Mouse (Mus musculus) forebrain, embryonic 12.5 days (tissue): Measurements from ENCODE around the gene Ankrd17. TPM values are rescaled to one million over a fixed set of nuclear protein-coding genes. Genes with fewer than 3 reads are reported as not detected.

ENCODE experiments used
- ATAC-seq: fragments of 200-750 bp; cut with Nextera tagmentation; 2 replicates; pipeline ENCODE4 v1.8.0; 2017; ENCODE audit warnings: moderate TSS enrichment; ENCODE audit not compliant: low FRiP score
- H3K27ac ChIP-seq: fragments of 300-500 bp; sonication (generic); 2 replicates; pipeline ENCODE4 v1.5.1; 2016; ENCODE audit warnings: mild to moderate bottlenecking
- H3K27me3 ChIP-seq: fragments of 300-500 bp; sonication (generic); 2 replicates; pipeline ENCODE4 v1.6.1; 2016; ENCODE audit warnings: mild to moderate bottlenecking
- H3K36me3 ChIP-seq: fragments of 300-500 bp; sonication (generic); replicated peaks from 2 replicates; pipeline ENCODE4 v1.6.1; 2016; ENCODE audit warnings: mild to moderate bottlenecking
- H3K4me1 ChIP-seq: fragments of 300-500 bp; sonication (generic); 2 replicates; pipeline ENCODE4 v1.6.1; 2016
- H3K4me2 ChIP-seq: fragments of 300-500 bp; sonication (generic); 2 replicates; pipeline ENCODE4 v1.6.1; 2016; ENCODE audit warnings: mild to moderate bottlenecking, moderate library complexity
- H3K4me3 ChIP-seq: fragments of 300-500 bp; sonication (generic); replicated peaks from 2 replicates; pipeline ENCODE4 v1.5.1; 2016; ENCODE audit warnings: mild to moderate bottlenecking
- H3K9ac ChIP-seq: fragments of 300-500 bp; sonication (generic); 2 replicates; pipeline ENCODE4 v1.6.1; 2016; ENCODE audit warnings: mild to moderate bottlenecking
- H3K9me3 ChIP-seq: fragments of 300-500 bp; sonication (generic); 2 replicates; pipeline ENCODE4 v1.6.1; 2016
- WGBS: fragments of 180-500 bp; shearing (Covaris S2); methylation state at CpG from one replicate; pipeline ENCODE4 v1.1.7; 2016; 5-methylcytosine and 5-hydroxymethylcytosine counted together
- polyA plus RNA-seq: library from polyadenylated mRNA; unstranded; fragments of >200 nt; fragmentation: Nextera tagmentation; extraction: Ambion mirVana; gene quantifications from 2 replicates; pipeline ENCODE4 v1.2.1, GENCODE M21; 2016

Gene Ankrd17
- polyA plus RNA-seq, 1 experiment from 2014 or later: 32.8 TPM

DNA sequence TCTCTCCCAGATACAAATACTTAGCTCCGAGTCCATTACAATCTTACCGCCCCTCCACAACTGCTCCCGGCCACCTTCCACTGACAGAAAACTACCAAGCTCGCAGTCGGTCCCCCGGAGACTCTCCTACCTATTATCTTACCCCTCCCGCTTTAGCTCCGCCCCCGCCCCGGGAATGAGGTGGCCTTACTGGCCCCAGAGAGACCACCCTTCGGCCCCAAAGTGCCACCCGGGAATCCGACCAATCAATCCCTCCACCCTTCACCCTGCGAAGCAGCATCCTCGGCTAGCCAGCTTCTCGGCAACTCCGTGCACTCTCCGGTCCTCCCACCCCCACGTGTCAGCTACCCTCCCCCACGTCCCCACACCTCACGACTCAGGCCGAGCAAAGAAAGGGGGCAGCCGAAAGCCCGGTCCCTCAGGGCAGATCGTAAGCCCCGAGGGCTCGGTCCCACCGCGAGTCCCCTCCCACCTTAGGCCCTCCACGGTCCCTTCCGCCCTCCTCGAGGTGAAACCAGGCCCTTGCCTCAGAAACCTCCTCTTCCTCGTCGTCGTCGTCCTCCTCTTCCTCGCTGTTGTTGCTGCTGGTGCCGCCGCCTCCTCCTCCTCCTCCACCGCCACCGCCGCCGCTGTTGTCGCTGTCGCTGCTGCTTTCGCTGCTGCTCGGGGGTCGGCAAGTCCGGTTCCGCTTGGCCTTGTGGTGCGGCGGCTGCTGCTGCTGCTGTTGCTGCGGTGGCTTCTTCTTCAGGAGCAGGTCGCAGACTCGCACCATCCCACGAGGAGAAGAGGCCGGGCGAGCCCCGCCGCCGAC is 1.0 kb downstream of the Ankrd17 start:
- no peaks in the 10 kb centered on the region for H3K27me3 ChIP-seq
- H3K4me2 ChIP-seq: peak overlapping the region; percentile 68
- H3K4me1 ChIP-seq: peaks cover 20% of the 10 kb centered on the region
- H3K27ac ChIP-seq: peak overlapping the region; percentile 99
- ATAC-seq: peak; percentile 49
- H3K4me3 ChIP-seq: peak overlapping the region; percentile 94
- H3K9me3 ChIP-seq: no peaks in the 10 kb centered on the region
- under 1% methylated on average over 48 of the region's 61 CpGs for WGBS
- H3K9ac ChIP-seq: peak overlapping the region; percentile 92
- H3K36me3 ChIP-seq: no peaks in the 10 kb centered on the region

DNA sequence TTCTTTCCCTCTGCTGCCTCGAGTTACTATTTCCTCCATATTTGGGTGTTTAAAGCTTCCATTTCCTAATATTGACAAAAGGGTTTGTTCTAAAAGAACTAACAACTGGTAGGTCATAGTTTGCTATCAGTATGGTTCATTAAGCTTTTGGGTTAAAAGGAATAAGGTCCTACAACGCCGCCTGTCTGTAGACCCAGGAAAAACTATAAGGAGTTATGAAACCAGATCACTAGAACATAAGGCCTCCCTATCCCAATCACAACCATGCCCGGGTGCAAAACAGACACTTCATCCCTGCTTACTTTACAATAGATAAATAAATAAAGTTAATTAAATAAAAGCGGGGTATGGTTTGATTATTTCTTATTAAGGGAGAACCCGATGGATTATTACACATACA is 1.9 kb downstream of the Ankrd17 start:
- Histone ChIP-seq H3K36me3 (peaks cover 4% of the 10 kb centered on the region; the same call in 1 of the 2 replicates), H3K27ac (no peak overlapping the region), H3K27me3 (no peaks in the 10 kb centered on the region), H3K4me1 (peaks cover 20% of the 10 kb centered on the region), H3K4me3 (peak overlapping the region; percentile 94), H3K9ac (peak overlapping the region; percentile 92), H3K4me2 (peak overlapping the region; percentile 68), H3K9me3 (no peaks in the 10 kb centered on the region)
- WGBS: 5% methylated on average over 6 of the region's 6 CpGs
- no peak for ATAC-seq

DNA sequence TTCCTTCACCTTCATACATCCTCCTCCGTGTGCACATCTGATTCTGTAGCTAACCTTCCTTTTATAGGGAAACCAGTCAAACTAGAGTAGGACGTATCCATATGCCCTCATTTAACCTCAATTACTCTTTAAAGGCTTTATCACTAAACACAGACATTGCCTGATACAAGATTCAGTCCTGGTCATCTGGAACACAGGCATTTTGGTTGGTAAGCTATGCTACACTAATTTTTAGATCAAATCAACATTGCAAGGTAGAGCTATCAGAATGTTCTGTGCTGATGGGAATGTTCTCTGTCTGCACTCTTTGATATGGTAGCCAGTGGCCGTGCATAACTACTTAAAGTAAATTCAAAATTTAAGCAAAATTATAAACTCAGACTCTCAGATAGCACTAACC is 10.6 kb downstream of the Ankrd17 start:
- H3K36me3 ChIP-seq: peaks cover 6% of the 10 kb centered on the region; the same call in 1 of the 2 replicates
- no peak for ATAC-seq
- H3K9ac ChIP-seq: no peak overlapping the region
- no peak overlapping the region for H3K4me3 ChIP-seq
- no peaks in the 10 kb centered on the region for H3K27me3 ChIP-seq
- H3K9me3 ChIP-seq: no peaks in the 10 kb centered on the region
- H3K27ac ChIP-seq: no peak overlapping the region
- H3K4me2 ChIP-seq: no peak overlapping the region
- H3K4me1 ChIP-seq: no peaks in the 10 kb centered on the region
- 94% methylated on average over 3 of the region's 3 CpGs for WGBS

DNA sequence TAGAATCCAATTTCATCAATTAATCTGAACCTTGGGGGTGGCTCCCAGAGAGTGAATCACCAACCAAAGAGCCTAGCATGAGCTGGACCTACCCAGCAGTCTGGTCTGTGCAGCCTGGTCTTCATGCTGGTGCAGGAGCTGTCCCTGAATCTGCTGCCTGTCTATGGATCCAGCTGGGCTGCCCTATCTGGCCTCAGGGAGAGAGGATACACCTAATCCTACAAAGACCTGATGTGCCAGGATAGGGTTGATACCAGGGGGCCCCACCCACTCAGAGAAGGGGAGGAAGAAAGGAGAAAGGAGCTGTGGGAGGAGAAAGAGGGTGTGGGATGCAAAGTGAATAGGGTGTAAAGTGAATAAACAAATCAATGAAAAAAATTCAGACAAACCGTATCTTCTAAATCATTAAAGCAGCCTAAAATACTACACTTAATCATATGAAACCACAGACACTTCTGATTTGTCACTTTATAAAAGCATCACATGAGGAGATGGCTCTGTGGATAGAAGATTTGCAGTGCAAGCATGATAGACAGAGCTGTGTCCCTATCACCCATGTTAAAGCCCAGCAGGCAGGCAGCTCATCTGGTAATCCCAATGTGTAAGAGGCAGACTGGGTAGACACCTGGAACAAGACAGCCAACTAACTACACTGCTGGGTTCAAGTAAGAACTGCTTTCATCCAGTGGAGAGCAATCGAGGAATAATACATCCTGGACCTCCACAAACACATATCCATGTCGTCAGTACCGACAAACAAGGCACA is 12.6 kb downstream of the Ankrd17 start:
- no peak for ATAC-seq
- no peak overlapping the region for H3K27ac ChIP-seq
- H3K9ac ChIP-seq: no peak overlapping the region
- H3K4me1 ChIP-seq: no peaks in the 10 kb centered on the region
- 0 out of 2 replicates have a peak, but pooled peaks cover 2% of the 10 kb centered on the region for H3K36me3 ChIP-seq
- no peaks in the 10 kb centered on the region for H3K9me3 ChIP-seq
- WGBS: 95% methylated on average over 4 of the region's 4 CpGs
- H3K4me3 ChIP-seq: no peak overlapping the region
- no peak overlapping the region for H3K4me2 ChIP-seq
- H3K27me3 ChIP-seq: no peaks in the 10 kb centered on the region

DNA sequence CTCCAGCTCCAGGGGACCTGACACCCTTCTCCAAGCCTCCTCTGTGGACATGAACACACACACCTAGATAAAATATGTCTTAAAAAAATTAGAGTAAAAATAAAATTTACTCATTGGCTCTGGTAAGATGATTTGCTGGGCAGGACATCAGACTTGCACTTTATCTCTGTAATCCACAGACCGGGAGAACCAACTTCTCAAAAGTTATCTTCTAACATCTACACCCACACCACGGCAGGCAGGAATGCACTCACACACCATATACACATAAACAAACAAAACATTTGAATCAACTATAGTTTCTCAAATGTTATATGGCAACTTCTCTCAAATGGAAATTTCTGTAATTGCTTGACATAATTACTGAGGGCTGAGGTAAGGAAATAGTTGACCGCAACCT is 19.5 kb downstream of the Ankrd17 start:
- no peaks in the 10 kb centered on the region for H3K4me1 ChIP-seq
- no peak overlapping the region for H3K4me3 ChIP-seq
- H3K9ac ChIP-seq: no peak overlapping the region
- H3K4me2 ChIP-seq: no peak overlapping the region
- H3K27ac ChIP-seq: no peak overlapping the region
- H3K27me3 ChIP-seq: no peaks in the 10 kb centered on the region
- ATAC-seq: no peak
- H3K9me3 ChIP-seq: no peaks in the 10 kb centered on the region
- no peaks in the 10 kb centered on the region for H3K36me3 ChIP-seq
- WGBS: 95% methylated on average over 3 of the region's 3 CpGs

DNA sequence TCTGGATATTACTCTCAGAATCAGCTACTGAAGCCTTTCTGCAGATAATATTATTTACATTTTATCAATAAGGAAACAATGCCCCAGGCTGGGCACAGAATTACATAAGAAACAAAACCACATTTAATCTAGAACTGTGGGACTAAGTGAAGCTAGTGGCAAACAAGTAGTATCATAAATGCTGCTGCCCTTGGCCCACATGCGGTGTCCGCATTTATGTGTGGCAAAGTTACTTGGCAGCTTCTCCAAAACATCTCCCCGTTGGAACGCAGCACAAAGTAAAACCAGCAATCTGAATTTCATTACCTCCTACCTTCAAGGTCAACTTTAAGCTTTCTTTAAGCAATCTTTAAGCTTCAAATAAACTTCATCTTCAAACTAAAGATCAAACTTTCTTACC is 25.5 kb downstream of the Ankrd17 start:
- WGBS: 81% methylated on average over 4 of the region's 4 CpGs
- Histone ChIP-seq H3K9me3 (no peaks in the 10 kb centered on the region), H3K4me2 (no peak overlapping the region), H3K4me3 (no peak overlapping the region), H3K4me1 (peaks cover 24% of the 10 kb centered on the region), H3K36me3 (no peaks in the 10 kb centered on the region), H3K9ac (no peak overlapping the region), H3K27me3 (no peaks in the 10 kb centered on the region), H3K27ac (no peak overlapping the region)
- ATAC-seq: no peak

DNA sequence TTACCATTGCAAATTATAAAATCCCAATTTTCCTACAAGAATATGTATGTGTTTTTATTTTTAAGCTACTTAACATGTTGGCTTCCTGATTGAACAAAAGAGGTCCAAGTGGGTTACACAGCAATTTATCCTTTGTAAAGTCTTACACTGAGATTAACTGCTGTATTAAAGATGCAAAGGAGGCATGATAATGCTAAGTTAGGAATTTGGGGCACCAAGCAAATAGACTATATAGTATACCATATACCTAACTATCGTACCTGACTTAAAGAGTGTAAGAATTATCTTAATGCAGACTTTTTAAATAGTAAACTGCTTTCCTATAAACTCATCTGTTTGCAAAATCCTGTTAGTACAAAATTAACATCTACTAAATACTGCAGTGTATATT is 26.4 kb downstream of the Ankrd17 start:
- Histone ChIP-seq H3K9ac (peak overlapping the region; percentile 21; the same call in 1 of the 2 replicates), H3K36me3 (no peaks in the 10 kb centered on the region), H3K9me3 (no peaks in the 10 kb centered on the region), H3K4me3 (no peak overlapping the region), H3K4me1 (peaks cover 24% of the 10 kb centered on the region), H3K4me2 (peak overlapping the region; percentile 45), H3K27me3 (no peaks in the 10 kb centered on the region), H3K27ac (no peak overlapping the region)
- peak; percentile 40; the same call in 1 of the 2 replicates for ATAC-seq
- 66% methylated on average over 1 of the region's 1 CpGs for WGBS

DNA sequence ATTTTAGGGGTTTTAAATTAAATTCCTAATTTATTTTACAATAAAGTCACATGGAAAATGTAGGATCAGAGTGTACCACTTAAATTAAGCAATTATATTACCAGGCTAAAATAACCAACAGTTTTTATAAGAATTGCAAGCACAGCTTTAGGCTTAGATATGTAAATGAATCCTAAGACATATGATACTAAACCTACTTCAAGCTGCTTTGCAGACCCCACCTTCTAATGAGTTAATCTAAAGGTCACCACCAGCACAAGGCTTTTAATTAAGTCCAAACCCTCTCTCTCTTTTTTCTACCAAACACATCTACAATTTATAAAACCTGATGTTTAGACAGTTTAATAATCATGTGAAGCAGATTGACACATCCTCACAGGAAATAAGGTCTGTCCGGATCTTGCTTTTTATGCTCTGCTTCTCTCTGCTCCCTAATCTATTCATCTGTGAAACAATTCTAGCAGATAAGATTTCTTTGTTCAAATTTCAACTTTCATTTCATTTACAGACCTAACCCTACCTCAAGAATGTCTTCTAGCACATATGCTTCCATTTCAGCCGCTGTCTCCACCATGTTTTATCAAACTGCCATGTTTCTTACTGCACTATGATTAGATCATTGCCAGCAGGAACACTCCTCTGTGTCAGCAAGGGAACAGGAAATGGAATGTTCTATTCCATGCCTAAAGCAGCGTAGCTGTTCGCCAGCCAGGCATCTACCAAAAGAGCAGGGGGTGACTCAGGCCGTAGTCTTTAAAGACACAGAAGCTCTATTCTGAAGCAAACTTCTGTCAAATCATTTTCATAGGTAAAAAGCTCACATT is 27.0 kb downstream of the Ankrd17 start:
- Histone ChIP-seq H3K4me1 (peaks cover 24% of the 10 kb centered on the region), H3K4me3 (peak overlapping the region; percentile 35), H3K36me3 (no peaks in the 10 kb centered on the region), H3K9ac (peak overlapping the region; percentile 21; the same call in 1 of the 2 replicates), H3K27ac (peak overlapping the region; percentile 75), H3K4me2 (peak overlapping the region; percentile 45), H3K27me3 (no peaks in the 10 kb centered on the region), H3K9me3 (no peaks in the 10 kb centered on the region)
- ATAC-seq: peak; percentile 88
- WGBS: 8% methylated on average over 5 of the region's 5 CpGs

DNA sequence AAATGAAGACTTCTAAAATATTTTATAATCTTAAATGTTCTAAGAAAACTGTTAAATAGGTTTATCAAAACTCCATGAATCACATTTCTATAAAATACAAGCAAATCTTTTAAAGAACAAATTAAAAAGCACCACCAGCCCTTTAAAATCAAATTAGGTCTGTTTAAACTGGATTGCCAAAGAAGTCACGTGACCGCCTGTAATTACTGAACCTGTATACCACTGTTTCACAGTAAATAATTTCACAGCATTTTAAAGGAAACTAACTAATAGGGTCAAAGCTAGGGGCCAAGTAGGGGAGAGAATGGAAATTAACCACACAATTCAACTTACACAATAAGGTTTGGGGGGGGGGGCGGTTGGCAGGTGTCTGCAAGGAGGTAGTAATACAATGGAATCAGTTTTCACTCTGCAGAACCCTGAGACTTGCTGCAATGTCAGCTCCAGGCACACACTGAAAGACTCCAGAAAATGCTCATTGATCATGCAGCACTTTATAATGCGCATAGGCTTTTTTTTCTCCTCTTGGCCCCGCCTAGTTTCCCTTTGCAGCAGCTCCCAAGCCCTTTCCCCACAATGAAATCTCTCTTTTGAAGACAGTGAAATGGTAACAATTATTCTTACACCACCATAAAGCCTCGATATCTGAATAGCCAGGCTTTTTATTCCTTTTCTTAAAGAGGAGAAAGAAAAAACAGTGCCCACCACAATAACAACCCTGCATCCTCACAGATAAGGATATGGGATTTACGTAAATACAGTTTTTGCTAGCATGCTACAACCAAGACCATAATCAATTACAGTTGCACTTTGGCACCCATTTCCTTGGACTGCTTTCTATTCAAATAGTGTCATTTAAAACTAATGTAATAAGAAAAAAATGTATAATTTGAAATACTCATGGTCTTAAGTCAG is 27.9 kb downstream of the Ankrd17 start:
- no peaks in the 10 kb centered on the region for H3K36me3 ChIP-seq
- WGBS: 20% methylated on average over 7 of the region's 7 CpGs
- peak overlapping the region; percentile 44 for H3K4me2 ChIP-seq
- peak; percentile 62 for ATAC-seq
- no peaks in the 10 kb centered on the region for H3K27me3 ChIP-seq
- H3K9me3 ChIP-seq: no peaks in the 10 kb centered on the region
- no peak overlapping the region; the same call in 1 of the 2 replicates for H3K4me3 ChIP-seq
- H3K27ac ChIP-seq: peak overlapping the region; percentile 67
- H3K4me1 ChIP-seq: peaks cover 24% of the 10 kb centered on the region
- peak overlapping the region; percentile 12; the same call in 1 of the 2 replicates for H3K9ac ChIP-seq

DNA sequence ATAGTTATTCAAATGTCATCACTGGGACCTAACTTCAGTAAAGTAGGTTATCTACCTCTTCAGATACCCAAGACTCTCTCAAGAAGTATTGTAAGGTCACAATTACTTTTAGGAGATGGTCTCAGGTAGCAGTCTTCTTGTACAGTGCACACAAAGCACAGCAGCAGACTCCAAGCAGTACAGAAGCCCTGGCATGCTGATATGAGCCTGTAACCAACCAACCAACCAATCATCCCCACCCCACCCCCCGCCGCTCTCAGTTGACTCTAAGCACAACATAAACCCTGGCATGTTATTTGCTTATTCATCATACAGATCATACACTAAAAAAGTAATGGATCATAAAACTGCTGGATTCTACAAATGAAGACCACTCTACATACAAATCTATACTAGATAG is 33.9 kb downstream of the Ankrd17 start:
- 100% methylated on average over 2 of the region's 2 CpGs for WGBS

DNA sequence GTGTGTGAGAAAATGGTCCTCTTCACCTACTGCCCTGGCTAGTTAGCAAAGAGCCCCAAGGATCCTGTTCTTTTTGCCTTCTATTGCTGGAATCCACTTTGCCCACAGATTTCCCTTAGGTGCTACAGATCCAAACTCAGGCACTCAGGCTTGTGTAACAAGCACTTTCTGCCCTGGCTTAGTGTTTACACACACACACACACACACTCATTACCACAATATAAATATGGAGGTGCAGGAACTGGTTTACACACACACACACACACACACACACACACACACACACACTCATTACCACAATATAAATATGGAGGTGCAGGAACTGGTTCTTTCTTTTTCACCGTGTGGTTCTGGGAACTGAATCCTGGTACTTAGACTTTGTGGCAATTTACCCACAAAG is 35.3 kb downstream of the Ankrd17 start:
- Histone ChIP-seq H3K4me1 (no peaks in the 10 kb centered on the region), H3K9ac (no peak overlapping the region), H3K36me3 (no peaks in the 10 kb centered on the region), H3K9me3 (no peaks in the 10 kb centered on the region), H3K27me3 (no peaks in the 10 kb centered on the region), H3K27ac (no peak overlapping the region), H3K4me2 (no peak overlapping the region), H3K4me3 (no peak overlapping the region)
- ATAC-seq: no peak
- 91% methylated on average over 1 of the region's 1 CpGs for WGBS

More for the DNA sequence above, 33.9 kb downstream of the Ankrd17 start:
- no peak for ATAC-seq
- no peaks in the 10 kb centered on the region for H3K4me1 ChIP-seq
- no peaks in the 10 kb centered on the region for H3K9me3 ChIP-seq
- H3K4me3 ChIP-seq: no peak overlapping the region
- no peak overlapping the region for H3K9ac ChIP-seq
- H3K27me3 ChIP-seq: no peaks in the 10 kb centered on the region
- no peak overlapping the region for H3K4me2 ChIP-seq
- H3K27ac ChIP-seq: no peak overlapping the region
- no peaks in the 10 kb centered on the region for H3K36me3 ChIP-seq
